Mouse (Mus musculus): ENCODE data around the gene Usp22.

Usp22 gene

DNA sequence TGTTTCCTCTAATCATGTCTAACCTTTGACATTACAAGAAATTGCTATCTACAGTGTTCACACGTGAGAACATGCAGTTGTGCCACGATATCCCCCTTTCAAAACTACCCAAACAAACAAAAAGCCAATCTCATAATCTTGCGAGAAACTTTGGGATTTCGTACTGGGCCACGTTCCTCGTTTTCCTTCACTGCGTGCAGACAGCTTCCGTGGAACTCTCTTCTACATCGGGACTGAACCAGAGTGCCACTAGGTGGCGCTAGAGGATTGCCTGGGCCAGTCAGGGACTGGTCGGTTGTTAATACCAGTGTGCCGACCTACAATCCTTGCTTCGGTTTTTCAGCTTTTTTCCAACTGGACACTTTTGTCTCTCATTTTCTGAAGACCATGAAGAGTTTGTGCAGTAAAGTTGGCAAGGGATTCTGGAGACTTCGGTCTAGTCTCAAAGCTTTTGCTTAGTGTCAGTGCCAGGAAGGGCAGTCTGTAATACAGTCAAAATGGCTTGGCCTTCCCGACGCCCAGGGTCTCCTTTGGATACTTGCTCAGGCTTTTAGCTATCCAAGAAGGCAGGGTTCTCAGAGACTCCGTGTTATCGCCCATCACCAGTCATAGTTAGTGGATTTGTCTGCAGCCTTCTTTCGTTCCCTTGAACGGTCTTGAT, 70.5 kb downstream of the Usp22 start:
- peak; percentile 86 for DNase-seq (ENCODE audit: low spot score)

DNA sequence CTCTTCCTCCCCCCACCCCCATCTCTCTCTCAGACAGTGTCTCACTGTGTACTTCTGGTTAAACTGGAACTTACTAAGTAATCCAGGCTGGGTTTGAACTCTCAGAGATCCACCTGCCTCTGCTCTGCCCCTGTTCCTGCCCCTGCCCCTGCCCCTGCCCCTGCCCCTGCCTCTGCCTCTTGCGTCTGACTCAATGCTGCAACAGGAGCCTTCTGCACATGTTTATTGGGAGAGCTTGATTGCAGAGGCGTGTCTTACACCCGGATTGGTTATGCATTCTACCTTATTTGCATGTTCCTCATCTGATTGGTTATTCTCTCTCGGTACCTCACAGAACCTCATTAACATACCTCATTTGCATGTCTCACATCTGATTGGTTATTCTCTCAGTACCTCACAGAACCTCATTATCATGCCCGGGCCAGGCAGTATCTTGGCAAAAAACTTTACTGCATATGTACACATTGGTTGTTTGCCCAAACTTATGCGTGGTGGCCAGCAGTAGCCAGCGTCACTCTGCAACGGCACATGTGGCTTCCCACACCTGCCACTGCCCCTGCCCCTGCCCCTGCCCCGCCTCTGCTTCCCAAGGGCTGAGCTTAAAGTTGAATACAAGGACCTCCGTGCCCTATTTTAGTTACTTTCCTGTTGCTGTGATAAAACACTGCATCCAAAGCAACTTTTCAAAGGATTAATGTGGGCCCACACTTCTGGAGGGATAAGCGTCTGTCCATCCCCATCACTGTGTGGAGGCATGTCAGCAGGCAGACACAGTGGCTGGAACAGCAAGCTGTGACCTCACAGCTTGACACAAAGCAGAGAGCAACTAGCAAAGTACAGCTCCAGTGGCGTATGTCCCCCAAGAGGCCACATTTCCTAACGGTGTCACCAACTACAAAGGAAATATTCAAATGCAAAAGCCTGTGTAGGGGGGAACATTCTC, 72.2 kb downstream of the Usp22 start:
- no peak for DNase-seq (ENCODE audit: low spot score)
